Mouse (Mus musculus): ENCODE measurements around the gene Dct.

Dct gene

GRCm38 (mm10) chr14:118051975-118052630, at the start of gene Dct:
Gene Dct (minus strand): TSS chr14:118052244.
- DNase-seq (ENCODE audit: low spot score): no peak

GRCm38 (mm10) chr14:118101227-118101990, 49.4 kb upstream of the Dct start:
- no peak for DNase-seq (ENCODE audit: low spot score)

GRCm38 (mm10) chr14:118098265-118098664, 46.2 kb upstream of the Dct start:
- DNase-seq (ENCODE audit: low spot score): peak; percentile 18

- peak; percentile 29 for DNase-seq (ENCODE audit: low spot score)
Measured at GRCm38 (mm10) chr14:118089806-118090392, 37.9 kb upstream of the Dct start.

- DNase-seq (ENCODE audit: low spot score): peak; percentile 80
Measured at GRCm38 (mm10) chr14:118089215-118089805, 37.3 kb upstream of the Dct start.

GRCm38 (mm10) chr14:118088437-118089207, 36.6 kb upstream of the Dct start:
- DNase-seq (ENCODE audit: low spot score): no peak

GRCm38 (mm10) chr14:118086271-118087035, 34.4 kb upstream of the Dct start:
- no peak for DNase-seq (ENCODE audit: low spot score)

- DNase-seq (ENCODE audit: low spot score): no peak
Measured at GRCm38 (mm10) chr14:118083851-118084250, 31.8 kb upstream of the Dct start.

GRCm38 (mm10) chr14:118080606-118081005, 28.6 kb upstream of the Dct start:
- DNase-seq (ENCODE audit: low spot score): no peak

GRCm38 (mm10) chr14:118070100-118070499, 18.1 kb upstream of the Dct start:
- DNase-seq (ENCODE audit: low spot score): no peak

GRCm38 (mm10) chr14:118069439-118070079, 17.5 kb upstream of the Dct start:
- no peak for DNase-seq (ENCODE audit: low spot score)

GRCm38 (mm10) chr14:118061766-118062432, 9.9 kb upstream of the Dct start:
- DNase-seq (ENCODE audit: low spot score): no peak

GRCm38 (mm10) chr14:118058581-118058886, 6.5 kb upstream of the Dct start:
- DNase-seq (ENCODE audit: low spot score): no peak

- no peak for DNase-seq (ENCODE audit: low spot score)
Measured at GRCm38 (mm10) chr14:118057696-118058580, 5.9 kb upstream of the Dct start.

- no peak for DNase-seq (ENCODE audit: low spot score)
Measured at GRCm38 (mm10) chr14:118052770-118053169, 726 bp upstream of the Dct start.

GRCm38 (mm10) chr14:118051396-118051795, 648 bp downstream of the Dct start:
- no peak for DNase-seq (ENCODE audit: low spot score)

GRCm38 (mm10) chr14:118050990-118051389, 1.1 kb downstream of the Dct start:
- DNase-seq (ENCODE audit: low spot score): no peak

- DNase-seq (ENCODE audit: low spot score): no peak
Measured at GRCm38 (mm10) chr14:118050431-118050830, 1.6 kb downstream of the Dct start.

GRCm38 (mm10) chr14:118049648-118050238, 2.3 kb downstream of the Dct start:
- no peak for DNase-seq (ENCODE audit: low spot score)

All from c-Kit-positive CD71-positive TER-119-positive erythroid progenitor cells, embryonic 14.5 days (primary cell).